Mouse (Mus musculus) neutrophil, adult 83 days (primary cell): Measurements from ENCODE around the gene Oaz2. TPM values are rescaled to one million over a fixed set of nuclear protein-coding genes. Genes with fewer than 3 reads are reported as not detected.

Source experiments
- total RNA-seq, 2 experiments: library from RNA; stranded (reverse); gene quantifications; one replicate each; pipeline ENCODE4 v1.2.4; 2023

Oaz2 gene
- 10 to 100 TPM; 52.7 to 56.4 TPM for total RNA-seq

GRCm38 (mm10) chr9:65667701-65668100 lies at the start of gene Oaz2:
Gene Oaz2, plus strand, starts transcription at chr9:65668001.

GRCm38 (mm10) chr9:65629025-65629766 lies 38.6 kb upstream of the Oaz2 start, which contains the start of gene Rbpms2:
Gene Rbpms2, plus strand, starts transcription at chr9:65629648.

Other genes starting within 250 kb of the Oaz2 start
- not detected for gene Slc51b, start 245.0 kb upstream of the Oaz2 start, total RNA-seq
- 1 to 10 TPM; 6.0 to 8.0 TPM for gene Mtfmt, start 232.2 kb upstream of the Oaz2 start, total RNA-seq
- 10 to 100 TPM; 68.9 to 73.7 TPM for gene Spg21, start 207.1 kb upstream of the Oaz2 start, total RNA-seq
- gene Ankdd1a, start 147.8 kb upstream of the Oaz2 start, total RNA-seq = under 1 TPM in 1 of 2 experiments, not detected in 1; 0.24 TPM
- 100 to 1,000 TPM; 166 to 167 TPM for gene Plekho2, start 88.0 kb upstream of the Oaz2 start, total RNA-seq
- 10 to 100 TPM; 13.5 to 13.9 TPM for gene Pif1, start 80.8 kb upstream of the Oaz2 start, total RNA-seq
- gene Rbpms2, start 38.4 kb upstream of the Oaz2 start, total RNA-seq = 1 to 10 TPM in 1 of 2 experiments, under 1 TPM in 1; 0.29 to 1.7 TPM
- 10 to 100 TPM; 19.8 to 21.8 TPM for gene Zfp609, start 159.6 kb downstream of the Oaz2 start, total RNA-seq
- gene Pclaf, start 222.2 kb downstream of the Oaz2 start, total RNA-seq = 10 to 100 TPM; 90.7 to 97.8 TPM
- gene Trip4, start 240.8 kb downstream of the Oaz2 start, total RNA-seq = 10 to 100 TPM; 26.1 to 27.1 TPM
- 10 to 100 TPM; 36.8 to 41.6 TPM for gene Csnk1g1, start 240.9 kb downstream of the Oaz2 start, total RNA-seq